Comparison of ENCODE assay signal across 9 mouse cellular contexts in the genomic region with DNA sequence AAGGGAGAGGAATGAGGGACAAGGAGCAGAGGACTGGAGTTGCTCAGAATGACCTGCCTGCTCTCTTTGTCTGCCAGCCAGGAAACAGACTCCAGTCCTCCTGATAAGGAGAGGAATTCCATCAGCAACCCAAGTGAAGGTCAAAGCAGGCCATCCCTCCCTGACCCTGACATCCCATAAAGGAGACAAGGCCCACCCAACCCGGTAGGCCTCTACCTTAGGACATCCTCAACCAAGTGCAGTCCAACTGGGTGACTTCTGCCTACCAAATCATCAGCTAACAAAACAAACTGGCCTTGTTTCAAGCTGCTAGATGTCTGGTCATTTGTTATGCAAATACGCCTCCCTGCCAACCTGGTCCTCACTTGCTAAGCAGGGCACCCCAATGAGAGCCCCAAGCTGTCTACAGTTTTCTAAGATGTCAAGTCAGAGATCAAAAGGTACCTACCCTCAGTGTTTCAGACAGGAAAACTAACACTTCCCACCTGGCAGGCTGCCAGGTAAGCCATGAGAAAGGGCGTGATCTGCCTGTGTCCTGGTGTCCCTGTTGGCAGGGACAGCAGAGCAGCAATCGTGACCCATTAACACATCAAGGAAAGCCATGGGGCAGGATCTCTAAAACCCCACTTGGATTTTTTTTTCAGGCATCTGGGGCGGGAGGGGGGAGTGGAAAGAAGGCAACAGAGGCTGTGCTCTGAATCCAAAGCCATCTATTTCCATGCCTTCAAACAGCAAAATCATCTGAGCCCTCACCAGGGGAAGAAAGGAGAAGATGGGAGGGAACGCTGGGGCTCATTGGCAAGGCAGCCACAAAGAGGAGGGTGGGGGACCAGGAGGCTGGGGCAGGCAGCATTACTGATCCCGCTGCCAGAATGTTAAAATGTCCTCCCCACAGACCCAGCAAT.
DNase-seq lines count a peak whose midpoint lies in the region; ATAC-seq and TF ChIP-seq lines count a peak whose summit lies in the region.
"Had no signal": no experiment of that assay in that cellular context is flagged by ENCODE, and none has a peak within 500 bp of the region (broad histone marks: within the 10 kb centered on the region; RNA-seq: fewer than 3 reads in every experiment).

No protein-coding gene starts in this region.

- WGBS in forebrain, embryonic 15.5 days, result 20% methylated on average over 7 of the region's 7 CpGs
- WGBS in hindbrain, postnatal 0 days, result 18% methylated on average over 7 of the region's 7 CpGs
- WGBS in neural tube, embryonic 15.5 days, result 25% methylated on average over 7 of the region's 7 CpGs

- no peak overlapping the region for H3K4me2 ChIP-seq in forebrain, embryonic 15.5 days (replicated peaks)
- no peak overlapping the region for H3K4me2 ChIP-seq in hindbrain, postnatal 0 days (ENCODE audit: low read depth, low read length)
- H3K4me2 ChIP-seq in neural tube, embryonic 15.5 days, result no peak overlapping the region
- H3K4me2 ChIP-seq: limb, embryonic 15.5 days had no signal

- no peaks in the 10 kb centered on the region for H3K9me3 ChIP-seq in forebrain, embryonic 15.5 days
- H3K9me3 ChIP-seq in hindbrain, postnatal 0 days (ENCODE audit: low read length), result no peaks in the 10 kb centered on the region
- H3K9me3 ChIP-seq in neural tube, embryonic 15.5 days (replicated peaks), result no peaks in the 10 kb centered on the region
- H3K9me3 ChIP-seq: limb, embryonic 15.5 days had no signal

- H3K27me3 ChIP-seq in forebrain, embryonic 15.5 days, result no peaks in the 10 kb centered on the region
- H3K27me3 ChIP-seq in hindbrain, postnatal 0 days (ENCODE audit: insufficient read depth, low read length), result no peaks in the 10 kb centered on the region
- H3K27me3 ChIP-seq in neural tube, embryonic 15.5 days (replicated peaks), result no peaks in the 10 kb centered on the region
- H3K27me3 ChIP-seq: limb, embryonic 15.5 days had no signal

- no peak for TF ChIP-seq CTCF in hindbrain, postnatal 0 days (IDR thresholded peaks at IDR 0.05; ENCODE audit: low read depth)

- H3K9ac ChIP-seq in forebrain, embryonic 15.5 days (replicated peaks), result no peak overlapping the region
- H3K9ac ChIP-seq in hindbrain, postnatal 0 days (replicated peaks; ENCODE audit: low read length), result no peak overlapping the region
- no peak overlapping the region for H3K9ac ChIP-seq in neural tube, embryonic 15.5 days (replicated peaks)
- H3K9ac ChIP-seq: limb, embryonic 15.5 days had no signal

- DNase-seq in ES-CJ7 (ENCODE audit: low read depth, low spot score) (peak; percentile 84), NIH3T3 (ENCODE audit: low read depth) (peak; percentile 16)
- DNase-seq in hindbrain, postnatal 0 days (ENCODE audit: low spot score), result peak; percentile 77
- no peak for DNase-seq in thymus, postnatal 14 days
- DNase-seq in urinary bladder, postnatal 4 days (ENCODE audit: low spot score in 2 of 2), result no peak

- ATAC-seq in forebrain, embryonic 15.5 days (replicated peaks), result peak; percentile 75
- ATAC-seq in hindbrain, postnatal 0 days, result peak; percentile 78
- ATAC-seq in neural tube, embryonic 15.5 days (ENCODE audit: low FRiP score), result peak; percentile 38; the same call in 1 of the 2 replicates
- ATAC-seq in monocyte, adult 5-6 weeks (replicated peaks; ENCODE audit: insufficient number of reproducible peaks, low FRiP score, low TSS enrichment, poor library complexity, severe bottlenecking), result no peak

- H3K27ac ChIP-seq in forebrain, embryonic 15.5 days (replicated peaks), result no peak overlapping the region
- H3K27ac ChIP-seq in hindbrain, postnatal 0 days, result no peak overlapping the region
- H3K27ac ChIP-seq in neural tube, embryonic 15.5 days (replicated peaks), result no peak overlapping the region
- H3K27ac ChIP-seq: limb, embryonic 15.5 days had no signal

- H3K4me3 ChIP-seq in forebrain, embryonic 15.5 days, result no peak overlapping the region
- no peak overlapping the region for H3K4me3 ChIP-seq in hindbrain, postnatal 0 days (ENCODE audit: low read length)
- no peak overlapping the region for H3K4me3 ChIP-seq in neural tube, embryonic 15.5 days (replicated peaks)
- H3K4me3 ChIP-seq: limb, embryonic 15.5 days had no signal

- H3K36me3 ChIP-seq in forebrain, embryonic 15.5 days, result no peaks in the 10 kb centered on the region
- H3K36me3 ChIP-seq in hindbrain, postnatal 0 days (ENCODE audit: insufficient read depth, low read length), result no peaks in the 10 kb centered on the region
- H3K36me3 ChIP-seq in neural tube, embryonic 15.5 days, result no peaks in the 10 kb centered on the region
- H3K36me3 ChIP-seq: limb, embryonic 15.5 days had no signal

- peaks cover 9% of the 10 kb centered on the region for H3K4me1 ChIP-seq in forebrain, embryonic 15.5 days
- H3K4me1 ChIP-seq in hindbrain, postnatal 0 days (ENCODE audit: insufficient read depth, low read length), result 0 out of 2 replicates have a peak, but pooled peaks cover 4% of the 10 kb centered on the region
- peaks cover 12% of the 10 kb centered on the region; the same call in 1 of the 2 replicates for H3K4me1 ChIP-seq in neural tube, embryonic 15.5 days

Comparison
In these comparisons a context has a peak if more than half of its experiments do, and no peak if none do; other contexts are left out.
1. DNase-seq: peak in ES-CJ7 (single experiment), NIH3T3 (single experiment) and hindbrain, postnatal 0 days (single experiment); none in thymus, postnatal 14 days (single experiment) and urinary bladder, postnatal 4 days (0 of 2).